Mouse (Mus musculus): Measurements from ENCODE around the gene Fbrsl1. TPM values are rescaled to one million over a fixed set of nuclear protein-coding genes. Genes with fewer than 3 reads are reported as not detected.

Fbrsl1 gene
- polyA plus RNA-seq, 1 experiment, result 150 TPM

- peaks cover 7% of the 10 kb centered on the region for H3K4me1 ChIP-seq (ENCODE audit: control insufficient read depth, insufficient read depth, insufficient read length, low read length)
- peak overlapping the region; percentile 64 for H3K4me3 ChIP-seq (ENCODE audit: low read depth, low read length)
- WGBS, result 8% methylated on average over 72 of the region's 72 CpGs
- no peak overlapping the region for H3K27ac ChIP-seq (ENCODE audit: insufficient read depth, low read depth, low read length)
- peak; percentile 42; the same call in 1 of the 2 replicates for TF ChIP-seq CTCF (IDR thresholded peaks at IDR 0.05; ENCODE audit: extremely low read depth, insufficient read length, insufficient replicate concordance, low read depth, low read length)
- no peak for TF ChIP-seq POLR2A (IDR thresholded peaks at IDR 0.05; ENCODE audit: low read depth, low read length)
- H3K36me3 ChIP-seq (ENCODE audit: control insufficient read depth, insufficient read depth, low read length), result peaks cover 10% of the 10 kb centered on the region
- H3K27me3 ChIP-seq (ENCODE audit: control insufficient read depth, insufficient read depth, low read length), result no peaks in the 10 kb centered on the region
These were observed 85.0 kb downstream of the Fbrsl1 start for GRCm38 (mm10) chr5:110363179-110363821.

- no peak for TF ChIP-seq POLR2A (IDR thresholded peaks at IDR 0.05; ENCODE audit: low read depth, low read length)
- no peak for TF ChIP-seq CTCF (IDR thresholded peaks at IDR 0.05; ENCODE audit: extremely low read depth, insufficient read length, insufficient replicate concordance, low read depth, low read length)
- 3% methylated on average over 28 of the region's 28 CpGs for WGBS
- Histone ChIP-seq H3K4me1 (ENCODE audit: control insufficient read depth, insufficient read depth, insufficient read length, low read length) (peaks cover 7% of the 10 kb centered on the region), H3K27me3 (ENCODE audit: control insufficient read depth, insufficient read depth, low read length) (no peaks in the 10 kb centered on the region), H3K36me3 (ENCODE audit: control insufficient read depth, insufficient read depth, low read length) (peaks cover 7% of the 10 kb centered on the region), H3K27ac (ENCODE audit: insufficient read depth, low read depth, low read length) (no peak overlapping the region), H3K4me3 (ENCODE audit: low read depth, low read length) (peak overlapping the region; percentile 64)
These were observed 85.5 kb downstream of the Fbrsl1 start for GRCm38 (mm10) chr5:110362813-110363178.

GRCm38 (mm10) chr5:110361465-110361864 lies 86.8 kb downstream of the Fbrsl1 start:
- Histone ChIP-seq H3K4me1 (ENCODE audit: control insufficient read depth, insufficient read depth, insufficient read length, low read length) (peaks cover 7% of the 10 kb centered on the region), H3K27ac (ENCODE audit: insufficient read depth, low read depth, low read length) (no peak overlapping the region), H3K27me3 (ENCODE audit: control insufficient read depth, insufficient read depth, low read length) (no peaks in the 10 kb centered on the region), H3K36me3 (ENCODE audit: control insufficient read depth, insufficient read depth, low read length) (0 out of 2 replicates have a peak, but pooled peaks cover 1% of the 10 kb centered on the region), H3K4me3 (ENCODE audit: low read depth, low read length) (no peak overlapping the region)
- 94% methylated on average over 6 of the region's 6 CpGs for WGBS
- no peak for TF ChIP-seq POLR2A (IDR thresholded peaks at IDR 0.05; ENCODE audit: low read depth, low read length)

- no peak overlapping the region for H3K27ac ChIP-seq (ENCODE audit: insufficient read depth, low read depth, low read length)
- 0 out of 2 replicates have a peak, but pooled peaks cover 4% of the 10 kb centered on the region for H3K27me3 ChIP-seq (ENCODE audit: control insufficient read depth, insufficient read depth, low read length)
- WGBS, result 33% methylated on average over 9 of the region's 9 CpGs
- peak; percentile 87; the same call in 1 of the 2 replicates for TF ChIP-seq CTCF (IDR thresholded peaks at IDR 0.05; ENCODE audit: extremely low read depth, insufficient read length, insufficient replicate concordance, low read depth, low read length)
- TF ChIP-seq POLR2A (IDR thresholded peaks at IDR 0.05; ENCODE audit: low read depth, low read length), result no peak
- no peaks in the 10 kb centered on the region for H3K4me1 ChIP-seq (ENCODE audit: control insufficient read depth, insufficient read depth, insufficient read length, low read length)
- H3K36me3 ChIP-seq (ENCODE audit: control insufficient read depth, insufficient read depth, low read length), result no peaks in the 10 kb centered on the region
- H3K4me3 ChIP-seq (ENCODE audit: low read depth, low read length), result no peak overlapping the region
These were observed 90.6 kb downstream of the Fbrsl1 start for GRCm38 (mm10) chr5:110357531-110358179.

- Histone ChIP-seq H3K4me3 (ENCODE audit: low read depth, low read length) (no peak overlapping the region), H3K27me3 (ENCODE audit: control insufficient read depth, insufficient read depth, low read length) (0 out of 2 replicates have a peak, but pooled peaks cover 4% of the 10 kb centered on the region), H3K27ac (ENCODE audit: insufficient read depth, low read depth, low read length) (no peak overlapping the region), H3K4me1 (ENCODE audit: control insufficient read depth, insufficient read depth, insufficient read length, low read length) (no peaks in the 10 kb centered on the region), H3K36me3 (ENCODE audit: control insufficient read depth, insufficient read depth, low read length) (no peaks in the 10 kb centered on the region)
- 12% methylated on average over 7 of the region's 7 CpGs for WGBS
- 0 out of 2 replicates have a peak, but pooled peaks have one; percentile 27 for TF ChIP-seq CTCF (IDR thresholded peaks at IDR 0.05; ENCODE audit: extremely low read depth, insufficient read length, insufficient replicate concordance, low read depth, low read length)
- no peak for TF ChIP-seq POLR2A (IDR thresholded peaks at IDR 0.05; ENCODE audit: low read depth, low read length)
These were observed 93.6 kb downstream of the Fbrsl1 start for GRCm38 (mm10) chr5:110354716-110355115.

- no peak overlapping the region for H3K4me3 ChIP-seq (ENCODE audit: low read depth, low read length)
- TF ChIP-seq CTCF (IDR thresholded peaks at IDR 0.05; ENCODE audit: extremely low read depth, insufficient read length, insufficient replicate concordance, low read depth, low read length), result no peak
- no peak for TF ChIP-seq POLR2A (IDR thresholded peaks at IDR 0.05; ENCODE audit: low read depth, low read length)
- H3K27me3 ChIP-seq (ENCODE audit: control insufficient read depth, insufficient read depth, low read length), result peaks cover 11% of the 10 kb centered on the region
- H3K4me1 ChIP-seq (ENCODE audit: control insufficient read depth, insufficient read depth, insufficient read length, low read length), result peaks cover 7% of the 10 kb centered on the region; the same call in 1 of the 2 replicates
- WGBS, result 80% methylated on average over 8 of the region's 8 CpGs
- no peaks in the 10 kb centered on the region for H3K36me3 ChIP-seq (ENCODE audit: control insufficient read depth, insufficient read depth, low read length)
- no peak overlapping the region for H3K27ac ChIP-seq (ENCODE audit: insufficient read depth, low read depth, low read length)
These were observed 101.3 kb downstream of the Fbrsl1 start for GRCm38 (mm10) chr5:110347006-110347405.

GRCm38 (mm10) chr5:110345553-110345952 lies 102.8 kb downstream of the Fbrsl1 start:
- Histone ChIP-seq H3K4me3 (ENCODE audit: low read depth, low read length) (no peak overlapping the region), H3K27me3 (ENCODE audit: control insufficient read depth, insufficient read depth, low read length) (peaks cover 11% of the 10 kb centered on the region), H3K4me1 (ENCODE audit: control insufficient read depth, insufficient read depth, insufficient read length, low read length) (peaks cover 7% of the 10 kb centered on the region; the same call in 1 of the 2 replicates), H3K36me3 (ENCODE audit: control insufficient read depth, insufficient read depth, low read length) (no peaks in the 10 kb centered on the region), H3K27ac (ENCODE audit: insufficient read depth, low read depth, low read length) (no peak overlapping the region)
- TF ChIP-seq POLR2A (IDR thresholded peaks at IDR 0.05; ENCODE audit: low read depth, low read length) (no peak), CTCF (IDR thresholded peaks at IDR 0.05; ENCODE audit: extremely low read depth, insufficient read length, insufficient replicate concordance, low read depth, low read length) (no peak)
- WGBS, result 83% methylated on average over 4 of the region's 4 CpGs

Measured in small intestine, adult 2 months (tissue).